Mouse (Mus musculus) right cerebral cortex, adult 2 months (tissue): ENCODE measurements around the gene Ambra1.

ENCODE experiments used
- DNase-seq, 2 experiments: peaks; one replicate each; pipeline ENCODE4 v3.0.0; 2021 to 2022; ENCODE audit warnings: low spot score in 2 of 2

Ambra1 gene

DNA sequence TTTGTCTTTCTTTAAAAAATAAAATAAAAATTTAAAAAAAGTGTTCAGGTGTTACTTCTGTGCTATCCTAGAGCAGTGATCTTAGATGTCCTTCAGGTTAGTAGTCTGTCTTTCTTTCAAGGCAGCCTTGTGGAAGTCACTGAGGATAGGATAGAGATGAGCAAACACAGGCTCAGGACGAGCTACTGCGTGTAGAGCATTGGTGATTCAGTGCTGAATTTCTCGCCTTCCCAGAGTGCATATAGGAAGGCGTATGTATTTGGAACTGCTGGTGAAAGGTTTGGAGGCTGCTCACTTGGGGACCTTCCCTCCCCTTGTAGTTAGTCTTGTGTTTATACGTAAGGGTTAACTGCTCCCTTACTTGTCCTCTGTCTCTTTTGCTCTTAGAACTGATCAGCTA is 5.3 kb downstream of the Ambra1 start:
- DNase-seq, result no peak

DNA sequence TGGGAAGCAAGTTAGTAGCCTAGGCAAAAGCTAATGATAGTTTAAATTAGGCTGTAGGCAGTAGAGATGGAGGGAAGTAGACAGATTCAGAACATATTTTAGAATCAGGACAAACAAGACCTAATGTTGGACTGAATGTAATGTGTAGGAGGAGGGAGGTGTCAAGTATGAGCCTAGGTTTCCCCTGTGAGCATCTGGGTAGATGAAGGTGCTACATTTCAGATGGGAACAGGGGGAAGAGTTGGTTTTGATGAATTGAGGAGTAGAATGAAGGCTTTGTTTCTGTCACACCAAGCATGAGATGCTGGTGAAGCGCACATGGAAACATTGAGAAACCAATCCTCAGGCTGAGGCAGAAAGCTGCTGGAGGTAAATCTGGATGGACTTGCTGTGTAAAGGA is 9.7 kb downstream of the Ambra1 start:
- no peak for DNase-seq

DNA sequence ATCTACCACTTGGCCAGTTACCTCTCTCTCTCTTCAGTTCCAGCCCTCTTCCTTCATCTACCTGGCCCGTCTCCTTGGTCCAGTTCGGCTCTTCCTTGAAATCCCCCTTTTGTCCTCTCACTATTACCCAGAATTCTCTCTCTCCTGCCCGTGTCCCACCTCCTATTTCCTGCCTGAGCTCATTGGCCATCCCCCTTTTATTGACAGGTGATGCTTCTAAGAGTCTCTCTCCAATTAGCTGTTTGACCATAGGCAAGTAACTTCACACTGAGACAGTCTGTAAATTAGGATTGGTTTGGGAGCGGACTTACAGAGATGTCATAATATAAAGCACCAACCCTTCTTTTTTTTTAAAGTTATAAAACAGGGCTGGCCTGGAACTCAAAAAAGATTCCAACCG is 14.8 kb downstream of the Ambra1 start:
- no peak for DNase-seq

DNA sequence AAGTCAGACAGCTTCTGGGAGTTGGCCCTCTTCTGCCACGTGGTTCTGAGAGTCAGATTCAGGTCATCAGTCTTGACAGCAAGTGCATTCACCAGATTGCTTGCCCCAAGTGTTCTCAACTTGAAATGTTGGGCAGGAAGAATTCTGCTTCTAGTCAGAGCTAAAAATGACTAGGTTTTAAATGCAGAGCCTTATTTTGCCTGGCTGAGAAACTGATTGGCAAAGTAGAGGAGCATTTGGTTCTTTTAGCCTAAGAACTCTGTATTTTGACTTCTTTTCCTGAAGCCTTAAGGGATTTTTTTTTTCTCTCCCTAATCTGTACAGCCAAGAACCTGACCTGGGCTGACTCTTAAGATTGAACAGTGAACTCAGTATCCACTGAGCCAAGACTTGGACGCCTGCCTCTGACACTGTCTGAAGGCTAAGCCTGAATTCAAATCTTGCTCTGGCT is 19.9 kb downstream of the Ambra1 start:
- DNase-seq, result peak in 1 of 2 experiments; percentile 27

DNA sequence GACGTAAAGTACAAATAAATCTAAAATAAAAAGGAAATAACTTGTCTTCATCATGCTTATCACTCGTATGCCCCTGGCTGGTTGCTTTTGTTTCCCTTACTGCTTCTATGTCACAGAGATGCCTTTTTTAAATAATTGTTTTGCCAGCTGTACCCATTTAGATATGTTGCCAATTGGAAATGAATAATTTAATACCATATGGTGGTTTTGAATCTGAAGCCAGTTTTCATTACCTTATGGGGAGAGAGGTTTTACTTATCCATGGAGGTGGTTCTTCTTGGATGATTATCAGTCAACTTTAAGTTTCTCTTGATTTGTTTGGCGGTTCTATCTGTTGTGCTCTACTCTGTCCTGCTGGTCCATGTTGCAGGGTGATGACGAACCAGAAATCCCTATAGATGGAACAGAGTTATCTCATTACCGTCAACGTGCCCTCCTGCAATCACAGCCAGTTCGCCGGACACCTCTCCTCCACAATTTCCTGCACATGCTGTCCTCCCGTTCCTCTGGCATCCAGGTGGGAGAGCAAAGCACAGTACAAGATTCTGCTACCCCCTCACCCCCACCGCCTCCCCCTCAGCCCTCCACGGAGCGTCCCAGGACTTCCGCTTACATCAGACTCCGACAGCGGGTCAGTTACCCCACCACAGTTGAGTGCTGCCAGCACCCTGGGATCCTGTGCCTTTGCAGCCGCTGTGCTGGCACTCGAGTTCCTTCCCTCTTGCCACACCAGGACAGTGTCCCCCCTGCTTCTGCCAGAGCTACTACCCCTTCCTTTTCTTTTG is 42.2 kb downstream of the Ambra1 start:
- no peak for DNase-seq

DNA sequence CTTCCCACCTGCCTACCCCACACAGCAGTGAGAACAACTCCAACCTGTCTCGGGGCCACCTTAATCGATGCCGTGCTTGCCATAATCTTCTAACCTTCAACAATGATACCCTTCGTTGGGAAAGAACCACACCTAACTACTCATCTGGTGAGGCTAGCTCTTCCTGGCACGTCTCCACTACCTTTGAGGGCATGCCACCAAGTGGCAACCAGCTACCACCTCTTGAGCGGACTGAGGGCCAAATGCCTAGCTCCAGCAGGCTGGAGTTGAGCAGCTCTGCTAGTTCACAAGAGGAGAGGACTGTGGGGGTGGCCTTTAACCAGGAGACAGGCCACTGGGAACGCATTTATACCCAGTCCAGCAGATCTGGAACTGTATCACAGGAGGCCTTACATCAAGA is 43.4 kb downstream of the Ambra1 start:
- DNase-seq, result no peak

DNA sequence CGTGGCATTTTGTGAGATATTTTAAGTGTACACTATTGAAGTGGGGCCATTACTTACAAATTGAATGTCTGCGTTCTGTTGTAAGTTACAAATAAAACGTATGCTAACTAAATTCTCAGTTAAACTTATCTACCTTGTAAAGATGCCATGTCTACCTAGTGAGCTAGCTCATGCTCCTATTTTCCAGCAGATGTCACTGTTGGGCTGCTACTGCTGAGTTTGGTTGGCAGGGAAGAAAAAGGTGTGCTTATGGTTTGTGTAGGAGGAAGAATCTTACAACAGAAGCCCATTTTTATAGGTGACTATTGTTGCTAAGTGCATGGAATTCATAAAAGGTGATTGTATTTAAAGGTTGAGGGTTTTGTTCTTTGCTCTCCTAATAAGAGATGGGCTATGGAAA is 49.2 kb downstream of the Ambra1 start:
- DNase-seq, result peak in 1 of 2 experiments; percentile 49

DNA sequence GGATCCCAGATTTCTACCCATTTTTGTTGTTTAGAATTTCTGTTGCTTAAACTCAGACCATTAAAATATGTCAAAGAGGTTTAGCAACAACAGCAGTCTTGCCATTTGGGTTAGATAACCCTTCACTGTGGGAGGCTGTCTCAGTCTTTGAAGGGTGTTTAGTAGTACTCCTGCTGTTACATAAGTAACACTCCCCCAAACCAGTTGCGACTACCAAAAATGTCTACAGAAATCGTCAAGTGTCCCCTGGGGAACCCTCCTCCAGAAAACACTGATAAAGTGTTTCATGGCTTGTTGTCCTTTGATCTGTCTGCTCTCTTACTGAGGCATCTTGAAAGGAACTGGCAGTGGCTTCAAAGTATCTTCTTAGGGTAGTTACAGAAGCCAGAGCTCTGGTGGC is 61.7 kb downstream of the Ambra1 start:
- no peak for DNase-seq

DNA sequence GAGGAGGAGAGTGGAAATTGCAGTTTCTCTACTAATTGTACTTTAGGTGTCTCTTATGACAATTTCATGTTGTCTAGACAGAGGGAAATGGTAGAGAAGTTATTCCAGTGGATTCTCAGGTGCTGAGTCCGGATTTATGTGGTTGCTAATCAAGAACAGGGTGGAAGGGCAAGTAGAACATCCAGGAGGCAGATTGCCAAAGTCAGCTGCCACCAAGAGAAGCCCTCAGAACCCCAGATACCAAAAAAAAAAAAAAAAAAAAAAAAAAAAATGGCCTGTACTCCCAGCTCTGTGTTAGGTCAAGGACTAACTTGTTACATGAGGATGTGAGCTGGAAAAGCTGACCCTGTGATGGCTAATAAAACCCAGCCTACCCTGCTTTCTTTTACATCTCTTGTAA is 62.4 kb downstream of the Ambra1 start:
- DNase-seq, result no peak

DNA sequence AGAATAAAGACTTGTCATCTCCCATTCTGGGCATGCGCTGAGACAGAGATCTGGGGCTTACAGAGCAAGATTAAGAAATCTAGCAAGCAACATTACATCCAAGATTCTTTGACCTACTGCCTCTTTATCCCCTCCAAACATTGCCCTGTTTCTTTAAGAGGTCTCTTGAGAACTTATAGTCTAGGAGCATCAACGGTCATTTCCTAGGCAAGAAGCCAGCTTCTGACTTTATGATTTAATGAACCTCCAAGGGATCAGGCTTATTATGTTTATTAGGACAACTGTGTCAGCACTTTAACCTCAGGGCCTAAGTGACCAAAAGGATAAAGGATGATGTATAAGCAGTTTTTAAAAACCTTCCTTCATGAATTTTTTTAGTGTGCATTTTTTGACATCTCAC is 64.5 kb downstream of the Ambra1 start:
- DNase-seq, result no peak

DNA sequence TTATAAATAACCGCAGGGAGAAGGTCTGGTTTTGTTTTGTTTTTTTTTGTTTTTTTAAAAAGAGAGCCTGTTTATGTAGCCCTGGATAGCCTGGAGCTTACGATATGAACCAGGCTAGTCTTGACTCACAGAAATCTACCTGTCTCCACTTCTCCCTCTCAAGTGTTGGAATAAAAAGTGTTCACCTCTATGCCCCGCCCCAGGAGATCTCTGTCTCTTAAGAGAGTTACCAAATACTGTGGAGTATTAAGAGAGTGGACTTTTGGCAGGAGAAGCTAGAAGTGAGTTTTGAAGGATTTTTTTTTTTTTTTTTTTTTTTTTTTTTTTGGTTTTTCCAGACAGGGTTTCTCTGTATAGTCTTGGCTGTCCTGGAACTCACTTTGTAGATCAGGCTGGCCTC is 65.2 kb downstream of the Ambra1 start:
- DNase-seq, result no peak

DNA sequence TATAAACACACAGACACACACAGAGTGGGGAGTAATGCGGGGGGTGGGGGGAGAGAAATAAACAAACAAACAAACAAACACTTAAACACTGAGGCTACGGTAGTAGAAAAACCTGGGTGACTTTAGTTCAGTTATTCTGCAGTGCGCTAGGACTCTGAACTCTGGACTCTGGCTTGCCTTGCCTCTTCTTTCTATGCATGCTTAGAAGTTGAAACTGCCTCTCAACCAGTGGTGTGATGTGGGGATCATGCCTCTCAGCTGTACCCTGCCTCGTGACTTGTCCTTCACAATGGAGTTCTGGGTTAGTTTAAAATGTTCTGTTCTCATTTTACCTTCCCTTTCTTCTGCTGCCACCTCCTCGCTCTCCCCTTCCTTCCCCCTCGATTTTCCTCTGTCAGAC is 81.5 kb downstream of the Ambra1 start:
- DNase-seq, result no peak

DNA sequence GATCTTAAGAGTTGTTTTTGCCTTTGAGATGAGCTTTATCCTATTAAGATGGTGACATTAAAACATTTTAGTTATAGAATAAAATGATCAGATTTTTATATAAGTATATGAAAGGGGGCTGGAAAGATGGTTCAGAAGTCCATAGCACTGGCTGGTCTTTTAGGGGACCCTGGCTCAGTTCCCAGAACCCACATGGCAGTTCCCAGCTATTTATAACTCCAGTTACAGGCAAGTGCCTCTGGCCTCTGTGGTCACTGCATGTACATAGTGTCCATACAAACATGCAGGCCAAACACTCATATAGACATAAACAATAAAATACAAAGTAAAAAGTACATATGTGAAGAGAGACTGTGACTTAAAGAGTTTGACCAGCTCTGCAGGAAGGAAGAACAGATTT is 86.8 kb downstream of the Ambra1 start:
- DNase-seq, result no peak

DNA sequence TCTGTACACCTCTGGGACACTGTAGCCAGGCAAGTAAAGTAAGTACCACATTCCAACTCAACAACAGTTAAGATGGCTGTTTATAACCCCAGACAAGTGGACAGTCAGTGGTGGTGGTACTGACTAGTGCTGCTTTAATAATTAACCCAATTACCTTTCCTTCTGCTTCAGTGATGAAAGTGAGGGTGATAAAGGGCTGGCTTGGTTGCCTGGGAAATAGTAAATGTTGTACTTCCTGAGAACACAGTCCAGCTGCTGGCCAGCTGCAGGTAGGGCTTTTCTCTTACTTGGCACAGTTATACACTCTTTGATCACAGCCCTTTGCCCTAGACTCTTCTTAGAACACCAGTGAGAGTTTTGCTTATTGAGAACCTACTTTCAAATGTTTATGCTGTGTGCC is 102.3 kb downstream of the Ambra1 start:
- DNase-seq, result no peak

DNA sequence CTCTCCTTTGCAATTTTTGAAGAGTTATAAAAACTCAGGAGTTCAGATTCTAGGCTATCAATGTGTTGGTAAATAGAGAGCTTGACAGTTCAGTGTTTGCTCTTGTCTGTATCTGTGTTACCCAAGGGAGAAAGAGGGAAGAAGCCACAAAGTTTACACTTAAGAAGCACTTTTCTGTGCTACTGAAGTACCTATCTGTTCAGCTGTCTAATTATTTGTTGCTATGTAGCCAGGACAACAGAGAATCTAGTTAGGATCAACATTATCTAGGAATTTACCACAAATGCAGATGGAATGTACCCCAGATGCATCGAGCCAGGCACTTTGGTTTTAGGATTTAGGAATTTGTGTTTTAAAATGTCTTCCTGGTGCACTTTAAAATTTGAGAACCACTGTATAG is 104.3 kb downstream of the Ambra1 start:
- DNase-seq, result no peak

DNA sequence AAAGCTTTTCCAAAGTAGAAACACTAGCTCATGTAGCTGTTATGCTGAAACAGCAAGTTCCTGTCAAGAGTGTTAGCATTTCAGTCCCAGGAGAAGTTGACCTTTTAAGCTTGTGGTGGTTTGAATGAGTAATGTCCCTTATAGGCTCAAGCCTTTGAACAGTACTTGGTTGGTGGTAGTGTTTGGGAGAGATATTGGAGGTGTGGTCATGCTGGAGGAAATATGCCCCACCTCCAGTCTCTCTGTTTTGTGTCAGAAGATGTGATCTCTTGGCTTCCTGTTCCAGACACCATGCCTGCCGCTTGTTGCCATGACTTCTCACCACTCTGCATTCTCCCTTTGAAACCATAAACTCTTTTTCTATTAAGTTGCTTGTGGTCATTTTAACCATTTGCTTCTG is 105.1 kb downstream of the Ambra1 start:
- no peak for DNase-seq

DNA sequence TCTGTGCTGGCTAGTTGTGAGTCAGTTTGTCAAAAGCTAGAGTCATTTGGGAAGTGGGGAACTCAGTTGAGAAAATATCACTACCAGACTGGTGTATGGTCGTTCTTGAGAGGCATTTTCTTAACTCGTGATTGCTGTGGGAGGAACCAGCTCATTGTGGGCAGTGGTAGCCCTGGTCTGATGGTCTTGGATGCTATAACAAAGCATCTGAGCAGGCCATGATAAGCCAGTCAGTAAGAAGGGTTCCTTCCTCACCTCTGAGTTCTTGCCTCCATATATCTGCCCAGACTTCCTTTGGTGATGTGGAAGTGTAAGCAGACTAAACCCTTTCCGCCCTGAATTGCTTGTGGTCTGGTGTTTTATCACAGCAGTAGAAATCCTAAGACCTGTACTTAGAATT is 105.7 kb downstream of the Ambra1 start:
- DNase-seq, result no peak

DNA sequence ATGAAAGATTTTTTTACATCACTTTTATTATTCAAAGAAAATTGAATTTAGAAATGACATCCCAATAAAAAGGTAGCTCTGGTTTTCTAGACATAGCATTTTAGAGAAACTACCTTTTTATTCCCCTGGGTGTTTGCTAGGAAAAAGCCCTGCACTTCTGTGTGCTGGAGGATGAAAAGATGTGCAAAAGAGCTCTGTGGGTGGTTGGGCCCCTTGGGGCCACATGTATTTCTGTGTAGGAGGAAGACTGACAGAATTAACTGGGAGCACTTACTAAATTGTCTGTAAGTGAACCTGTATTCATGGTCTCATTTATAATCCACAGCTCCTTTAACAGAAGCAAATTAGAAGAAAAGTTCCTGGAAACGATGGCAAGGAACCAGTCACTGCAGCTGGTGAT is 114.2 kb downstream of the Ambra1 start:
- DNase-seq, result peak; percentile 33 to 34

DNA sequence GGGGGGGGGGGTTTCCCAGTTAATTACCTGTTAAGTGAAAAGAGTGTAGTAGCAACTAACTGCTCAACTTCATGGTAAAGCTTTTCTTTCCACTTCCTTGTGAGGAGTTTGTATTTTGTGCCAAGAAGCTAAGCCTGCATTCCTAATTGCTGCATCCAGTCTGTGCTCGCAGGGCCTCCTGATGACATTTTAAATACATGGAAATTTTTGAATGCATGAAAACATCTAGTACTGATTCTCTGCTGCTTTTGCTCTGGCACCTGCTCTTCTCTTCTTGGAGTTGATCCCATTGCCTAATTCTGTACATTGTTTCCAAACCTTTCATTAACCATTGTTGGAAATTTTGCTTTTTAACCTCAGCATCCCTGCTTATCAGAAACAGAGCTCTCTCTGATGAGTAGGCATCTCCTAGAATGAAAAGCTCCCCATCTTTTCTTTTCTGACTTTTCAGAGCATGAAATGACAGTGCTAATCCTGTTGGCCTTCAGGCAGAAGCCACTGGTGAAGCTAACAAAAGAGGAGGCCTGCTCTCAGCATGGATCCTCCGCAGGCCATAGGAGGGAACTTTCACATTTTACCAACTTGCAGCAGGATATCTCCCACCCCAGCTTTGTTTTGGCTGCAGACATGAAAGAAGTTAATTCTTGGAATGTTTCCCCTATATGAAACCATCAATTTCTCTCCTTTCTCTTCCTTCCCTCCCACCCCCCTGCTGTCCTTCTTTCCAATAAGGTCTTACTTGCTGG is 122.7 kb downstream of the Ambra1 start:
- DNase-seq, result no peak

DNA sequence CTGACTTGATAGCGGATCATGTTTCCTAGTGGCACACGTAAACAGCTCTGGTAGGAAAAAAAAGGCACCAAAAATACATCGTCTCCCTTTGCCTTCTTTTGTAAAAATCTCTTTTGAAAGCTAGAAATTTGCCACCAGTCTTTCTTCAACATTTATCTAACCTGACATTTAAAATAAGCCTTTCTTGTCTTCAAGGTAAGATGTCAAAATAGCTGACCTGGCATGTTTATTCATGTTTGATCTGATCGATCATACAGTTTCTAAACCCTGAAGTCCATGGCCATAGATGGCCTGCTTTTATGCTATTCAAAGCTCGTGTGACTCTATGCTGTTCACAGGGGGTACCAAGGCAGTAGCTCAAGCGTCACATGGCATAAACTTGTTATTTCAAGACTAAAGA is 124.6 kb downstream of the Ambra1 start:
- DNase-seq, result no peak

DNA sequence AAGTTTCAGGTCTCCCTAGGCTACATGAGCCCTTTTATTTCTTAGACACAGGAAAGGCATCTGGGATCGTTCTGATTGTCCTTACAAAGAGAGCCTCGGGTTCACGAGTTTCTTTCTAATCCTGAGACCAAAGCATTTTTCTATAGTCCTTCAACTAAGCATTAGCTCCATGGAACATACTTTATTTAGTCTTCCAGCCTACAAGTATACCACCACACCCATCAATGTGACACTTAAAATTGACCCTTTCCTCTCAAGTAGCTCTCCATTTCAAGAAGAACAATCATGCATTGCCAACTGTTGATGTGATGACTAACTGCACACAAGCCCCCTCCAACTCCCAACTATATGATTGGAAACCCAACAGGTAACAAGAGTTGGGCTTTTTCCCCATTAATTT is 127.0 kb downstream of the Ambra1 start:
- DNase-seq, result no peak

DNA sequence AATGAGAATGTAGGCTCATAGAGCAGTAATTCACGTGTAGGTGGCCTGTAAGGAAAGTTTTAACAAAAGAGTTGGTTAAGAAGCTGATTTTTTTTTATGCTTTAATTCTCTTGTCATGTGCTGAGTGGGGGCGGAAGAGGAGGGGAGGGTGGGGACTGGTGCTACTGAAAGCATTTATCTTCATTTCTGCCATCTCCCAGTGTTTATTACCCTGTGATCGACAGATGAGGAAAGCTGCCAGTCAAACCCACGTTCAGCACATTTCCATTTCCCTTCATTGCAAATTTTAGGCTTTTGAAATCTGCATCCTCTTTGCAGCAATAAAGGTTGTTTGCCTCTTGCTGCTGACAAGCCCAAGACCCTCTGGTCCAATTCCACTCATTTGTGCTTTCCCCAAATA is 129.5 kb downstream of the Ambra1 start:
- peak in 1 of 2 experiments; percentile 28 for DNase-seq

DNA sequence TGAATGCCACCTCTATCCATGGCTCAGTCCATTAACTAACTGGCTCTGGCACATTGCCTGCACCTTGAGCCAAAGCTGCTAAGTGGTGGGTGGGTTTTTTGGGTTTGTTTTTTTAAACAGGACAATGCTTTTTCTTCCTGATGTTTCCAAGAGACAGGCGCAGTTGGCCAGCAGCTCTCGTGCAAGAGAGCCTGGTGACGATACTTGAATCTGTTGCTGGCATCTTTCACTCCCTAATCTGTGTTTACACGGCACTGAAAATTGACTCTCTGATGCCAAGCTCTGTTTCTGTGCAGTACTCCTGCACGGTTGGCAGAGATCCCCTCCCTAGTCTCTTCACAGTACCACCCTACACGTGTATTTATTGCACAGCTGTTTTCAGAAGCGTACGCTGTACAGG is 140.8 kb downstream of the Ambra1 start:
- peak; percentile 30 to 49 for DNase-seq
